Mouse (Mus musculus) mouse embryonic stem cell (cell line): ENCODE measurements around the gene Hoxb2.

ENCODE experiments used
- in situ Hi-C, 2 experiments: fragments of 300-500 bp; cut with MboI; formaldehyde crosslinking; loops; 1 replicate in 1 of 2; 3 replicates in 1 of 2; pipeline ENCODE4 v1.14.3; 2019 to 2020; ENCODE audit warnings: low sequenced_read_pairs in 2 of 2, low pct_unique_long_range_greater_than_20kb in 1 of 2, mixed read lengths in 1 of 2; ENCODE audit not compliant: unreplicated experiment in 1 of 2

The Hoxb2 gene

GRCm38 (mm10) chr11:96350341-96350624, at the start of gene Hoxb2:
Gene Hoxb2, plus strand, starts transcription at chr11:96350525.
- in situ Hi-C loops, result no loop called here

GRCm38 (mm10) chr11:96301064-96301431, 49.3 kb upstream of the Hoxb2 start:
- in situ Hi-C loops, result loop anchor here (10.0 to 25.0 kb wide), 2 partner anchors 254 to 561 kb away; no protein-coding TSS in a partner anchor

- in situ Hi-C loops, result loop anchor here (10.0 to 25.0 kb wide), 2 partner anchors 253 to 560 kb away; no protein-coding TSS in a partner anchor
These were observed 48.5 kb upstream of the Hoxb2 start for GRCm38 (mm10) chr11:96301837-96302236.

GRCm38 (mm10) chr11:96302381-96303150, 47.8 kb upstream of the Hoxb2 start:
- in situ Hi-C loops, result loop anchor here (10.0 to 25.0 kb wide), 2 partner anchors 252 to 560 kb away; no protein-coding TSS in a partner anchor

GRCm38 (mm10) chr11:96303151-96304099, 46.9 kb upstream of the Hoxb2 start, which contains the start of gene Hoxb5:
Gene Hoxb5, plus strand, starts transcription at chr11:96303336.
- in situ Hi-C loops, result loop anchor here (10.0 to 25.0 kb wide), 2 partner anchors 251 to 559 kb away; no protein-coding TSS in a partner anchor

- in situ Hi-C loops, result loop anchor here (5.0 to 25.0 kb wide), 3 partner anchors 108 to 558 kb away; no protein-coding TSS in a partner anchor
These were observed 45.7 kb upstream of the Hoxb2 start for GRCm38 (mm10) chr11:96304381-96305195.

- in situ Hi-C loops, result loop anchor here (5.0 to 25.0 kb wide), 3 partner anchors 107 to 557 kb away; no protein-coding TSS in a partner anchor
These were observed 44.7 kb upstream of the Hoxb2 start for GRCm38 (mm10) chr11:96305505-96306182.

GRCm38 (mm10) chr11:96306183-96306907, 44.0 kb upstream of the Hoxb2 start:
- in situ Hi-C loops, result loop anchor here (5.0 to 25.0 kb wide), 3 partner anchors 106 to 556 kb away; no protein-coding TSS in a partner anchor

GRCm38 (mm10) chr11:96306908-96307269, 43.4 kb upstream of the Hoxb2 start:
- in situ Hi-C loops, result loop anchor here (5.0 to 25.0 kb wide), 3 partner anchors 105 to 555 kb away; no protein-coding TSS in a partner anchor

- in situ Hi-C loops, result loop anchor here (5.0 to 25.0 kb wide), 3 partner anchors 104 to 554 kb away; no protein-coding TSS in a partner anchor
These were observed 41.6 kb upstream of the Hoxb2 start for GRCm38 (mm10) chr11:96308763-96309162.

- in situ Hi-C loops, result loop anchor here (5.0 to 25.0 kb wide), 3 partner anchors 103 to 553 kb away; no protein-coding TSS in a partner anchor
These were observed 41.0 kb upstream of the Hoxb2 start for GRCm38 (mm10) chr11:96309288-96309687.

- in situ Hi-C loops, result loop anchor here (25.0 kb wide), 1 partner anchor 552 kb away; no protein-coding TSS in a partner anchor
These were observed 40.0 kb upstream of the Hoxb2 start for GRCm38 (mm10) chr11:96310183-96310938.

GRCm38 (mm10) chr11:96311097-96311496, 39.2 kb upstream of the Hoxb2 start:
- in situ Hi-C loops, result loop anchor here (25.0 kb wide), 1 partner anchor 551 kb away; no protein-coding TSS in a partner anchor

- in situ Hi-C loops, result loop anchor here (25.0 kb wide), 1 partner anchor 551 kb away; no protein-coding TSS in a partner anchor
These were observed 38.6 kb upstream of the Hoxb2 start for GRCm38 (mm10) chr11:96311520-96312417.

GRCm38 (mm10) chr11:96313134-96313533, 37.2 kb upstream of the Hoxb2 start:
- in situ Hi-C loops, result loop anchor here (25.0 kb wide), 1 partner anchor 549 kb away; no protein-coding TSS in a partner anchor
